Mouse (Mus musculus) forebrain, embryonic 16.5 days (tissue): Measurements from ENCODE around the gene Fmod. TPM values are rescaled to one million over a fixed set of nuclear protein-coding genes. Genes with fewer than 3 reads are reported as not detected.

ENCODE experiments used
- ATAC-seq: fragments of 200-750 bp; cut with Nextera tagmentation; 2 replicates; pipeline ENCODE4 v1.8.0; 2017; ENCODE audit warnings: mild to moderate bottlenecking, moderate library complexity
- H3K27ac ChIP-seq: fragments of 300-500 bp; sonication (generic); 2 replicates; pipeline ENCODE4 v1.5.1; 2014; ENCODE audit warnings: low read length, control low read depth
- H3K27me3 ChIP-seq: fragments of 300-500 bp; sonication (generic); replicated peaks from 2 replicates; pipeline ENCODE4 v1.6.1; 2014; ENCODE audit warnings: low read length; ENCODE audit not compliant: control insufficient read depth, insufficient read depth
- H3K36me3 ChIP-seq: fragments of 300-500 bp; sonication (generic); 2 replicates; pipeline ENCODE4 v1.6.1; 2014; ENCODE audit not compliant: control insufficient read depth, insufficient read depth
- H3K4me1 ChIP-seq: fragments of 300-500 bp; sonication (generic); replicated peaks from 2 replicates; pipeline ENCODE4 v1.6.1; 2014; ENCODE audit warnings: low read length; ENCODE audit not compliant: control insufficient read depth, insufficient read depth
- H3K4me2 ChIP-seq: fragments of 300-500 bp; sonication (generic); 2 replicates; pipeline ENCODE4 v1.6.1; 2014; ENCODE audit warnings: mild to moderate bottlenecking, low read length, control low read depth
- H3K4me3 ChIP-seq: fragments of 300-500 bp; sonication (generic); replicated peaks from 2 replicates; pipeline ENCODE4 v1.5.1; 2014; ENCODE audit warnings: mild to moderate bottlenecking, low read length, control low read depth
- H3K9ac ChIP-seq: fragments of 300-500 bp; sonication (generic); replicated peaks from 2 replicates; pipeline ENCODE4 v1.6.1; 2014; ENCODE audit warnings: low read depth, low read length, control low read depth
- H3K9me3 ChIP-seq: fragments of 300-500 bp; sonication (generic); 2 replicates; pipeline ENCODE4 v1.6.1; 2016; ENCODE audit warnings: low read length; ENCODE audit not compliant: control insufficient read depth
- WGBS: fragments of 180-500 bp; shearing (Covaris S2); extraction: QIAGEN DNeasy Blood & Tissue Kit; methylation state at CpG from one replicate; pipeline ENCODE4 v1.1.7; 2014; 5-methylcytosine and 5-hydroxymethylcytosine counted together
- polyA plus RNA-seq: library from polyadenylated mRNA; unstranded; fragments of >200 nt; fragmentation: Nextera tagmentation; extraction: Ambion mirVana; gene quantifications from 2 replicates; pipeline ENCODE4 v1.2.1, GENCODE M21; 2015

The Fmod gene
- 7.8 and 12.6 TPM in 2 replicates for polyA plus RNA-seq

DNA sequence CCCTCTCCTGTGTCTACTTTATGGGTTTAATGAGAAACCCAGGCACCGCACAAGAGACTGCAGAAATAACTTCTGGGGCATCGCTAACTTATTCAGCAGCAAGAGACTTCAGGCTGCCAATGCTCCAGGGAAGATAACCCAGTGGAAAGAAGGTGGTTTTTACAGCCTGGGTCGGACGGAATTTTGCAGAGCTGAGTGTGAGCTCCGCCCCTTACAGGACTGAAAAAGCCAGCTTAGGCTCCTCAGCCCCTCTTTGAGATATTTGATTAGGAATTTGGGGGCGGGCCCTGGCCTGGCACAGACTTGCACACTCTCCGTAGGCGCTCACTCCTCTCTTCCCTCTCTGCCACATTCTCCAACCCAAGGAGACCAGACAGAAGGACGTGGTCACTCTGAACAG, at the start of gene Fmod:
Fmod (plus strand) TSS at position 83 of the 400 bp plus-strand sequence.
- no peak for ATAC-seq
- H3K9ac ChIP-seq = no peak within 1 kb of the TSS
- 25% methylated on average over 9 of the region's 9 CpGs for WGBS
- H3K4me1 ChIP-seq = peaks cover 1% of the 10 kb centered on the region; the same call in 1 of the 2 replicates
- H3K27ac ChIP-seq = no peak within 1 kb of the TSS
- no peak within 1 kb of the TSS for H3K4me3 ChIP-seq
- no peaks in the 10 kb centered on the region for H3K27me3 ChIP-seq
- H3K4me2 ChIP-seq = no peak within 1 kb of the TSS
- no peaks in the 10 kb centered on the region for H3K9me3 ChIP-seq
- H3K36me3 ChIP-seq = no peaks in the 10 kb centered on the region

DNA sequence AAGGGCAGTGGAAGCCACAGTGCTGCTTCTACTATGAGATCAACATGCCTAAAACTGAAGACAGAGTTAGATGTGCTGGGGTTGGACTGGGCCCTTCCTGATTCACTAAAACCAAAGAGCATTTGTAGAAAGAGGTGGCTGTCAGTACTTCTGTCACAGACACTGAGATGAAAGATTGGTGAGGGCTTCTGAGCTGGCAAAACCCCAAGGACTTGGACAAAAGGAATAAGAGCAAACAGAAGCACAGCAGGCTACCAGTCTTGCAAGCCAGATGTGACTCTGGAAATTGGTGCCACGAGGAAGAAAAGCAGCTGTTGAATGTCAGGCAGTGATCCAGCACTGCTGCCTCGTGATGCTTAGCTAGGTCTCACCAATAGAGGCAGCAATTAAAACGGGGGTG, 48.2 kb upstream of the Fmod start:
- no peak for ATAC-seq
- no peaks in the 10 kb centered on the region for H3K9me3 ChIP-seq

GRCm38 (mm10) chr1:133991277-133991676, 45.8 kb upstream of the Fmod start:
- no peaks in the 10 kb centered on the region for H3K4me1 ChIP-seq
- no peak overlapping the region for H3K27ac ChIP-seq
- no peaks in the 10 kb centered on the region for H3K36me3 ChIP-seq
- WGBS = 75% methylated on average over 8 of the region's 8 CpGs
- ATAC-seq = no peak
- no peaks in the 10 kb centered on the region for H3K9me3 ChIP-seq
- H3K4me3 ChIP-seq = no peak overlapping the region
- H3K9ac ChIP-seq = no peak overlapping the region
- no peak overlapping the region for H3K4me2 ChIP-seq
- H3K27me3 ChIP-seq = no peaks in the 10 kb centered on the region

More for the DNA sequence above, 48.2 kb upstream of the Fmod start:
- no peaks in the 10 kb centered on the region for H3K36me3 ChIP-seq
- no peaks in the 10 kb centered on the region for H3K27me3 ChIP-seq
- H3K4me2 ChIP-seq = no peak overlapping the region
- WGBS = 7% methylated on average over 3 of the region's 3 CpGs
- H3K27ac ChIP-seq = no peak overlapping the region
- H3K4me1 ChIP-seq = no peaks in the 10 kb centered on the region
- H3K4me3 ChIP-seq = no peak overlapping the region
- no peak overlapping the region for H3K9ac ChIP-seq

DNA sequence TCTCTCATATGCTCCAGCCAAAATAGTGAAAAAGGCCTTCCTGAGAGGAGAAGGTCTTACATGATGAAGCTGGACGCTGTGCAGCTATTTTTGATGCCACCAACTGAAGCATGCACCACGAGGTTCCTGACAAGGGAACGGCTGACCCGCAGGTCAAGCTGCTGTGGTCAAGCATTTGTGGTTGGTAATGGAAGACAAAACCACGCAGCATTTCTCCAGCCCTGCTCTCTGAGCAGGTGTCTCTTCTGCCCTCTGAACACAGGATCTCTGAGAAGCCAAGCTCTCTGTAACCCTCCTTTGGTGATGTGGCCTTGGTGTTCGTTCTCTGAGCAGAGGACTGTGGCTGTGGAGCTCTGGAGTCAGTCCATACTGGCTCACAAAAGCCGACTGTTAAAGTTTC, 31.6 kb upstream of the Fmod start:
- no peaks in the 10 kb centered on the region for H3K27me3 ChIP-seq
- no peak overlapping the region for H3K4me3 ChIP-seq
- WGBS = 82% methylated on average over 7 of the region's 7 CpGs
- no peaks in the 10 kb centered on the region for H3K36me3 ChIP-seq
- H3K4me2 ChIP-seq = no peak overlapping the region
- no peaks in the 10 kb centered on the region for H3K4me1 ChIP-seq
- no peak overlapping the region for H3K27ac ChIP-seq
- H3K9ac ChIP-seq = no peak overlapping the region
- ATAC-seq = no peak
- no peaks in the 10 kb centered on the region for H3K9me3 ChIP-seq

DNA sequence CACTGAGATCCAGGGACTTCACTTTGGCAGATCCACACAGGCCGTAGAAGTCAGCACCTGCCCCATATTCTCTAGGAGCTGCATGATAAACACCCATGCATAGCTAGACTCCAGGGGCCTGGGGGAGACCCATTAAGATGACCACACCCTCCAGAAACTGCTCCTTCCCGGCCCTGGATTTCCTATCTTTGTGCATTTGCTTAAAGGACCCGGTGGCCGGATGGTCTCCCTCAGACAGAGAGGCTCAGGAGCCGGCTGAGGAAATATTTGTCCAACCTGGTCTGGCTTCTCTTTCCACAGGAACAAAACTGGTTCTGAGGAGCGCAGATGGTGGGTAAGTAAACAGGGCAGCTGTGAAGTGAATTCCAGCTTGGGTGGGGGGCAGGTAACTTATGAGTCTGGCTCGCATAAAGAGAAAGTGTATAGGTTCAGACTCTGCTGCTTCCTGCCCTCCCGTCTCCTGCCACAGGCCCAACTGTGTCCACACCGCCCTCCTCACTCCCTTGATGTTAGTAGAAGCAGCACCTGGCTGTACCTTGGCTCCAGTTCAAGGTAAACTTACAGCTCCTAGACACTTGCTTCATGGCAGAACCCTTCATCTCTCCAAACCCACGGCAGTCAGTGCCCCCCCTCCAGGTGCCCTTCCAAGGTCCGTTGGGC, 30.8 kb upstream of the Fmod start:
- H3K4me1 ChIP-seq = no peaks in the 10 kb centered on the region
- no peak for ATAC-seq
- H3K36me3 ChIP-seq = no peaks in the 10 kb centered on the region
- H3K27ac ChIP-seq = no peak overlapping the region
- H3K4me2 ChIP-seq = no peak overlapping the region
- no peak overlapping the region for H3K4me3 ChIP-seq
- WGBS = 86% methylated on average over 11 of the region's 11 CpGs
- no peaks in the 10 kb centered on the region for H3K27me3 ChIP-seq
- H3K9me3 ChIP-seq = no peaks in the 10 kb centered on the region
- H3K9ac ChIP-seq = no peak overlapping the region

GRCm38 (mm10) chr1:134024293-134024971, 12.6 kb upstream of the Fmod start:
- WGBS = 66% methylated on average over 9 of the region's 9 CpGs
- no peaks in the 10 kb centered on the region for H3K9me3 ChIP-seq
- H3K36me3 ChIP-seq = no peaks in the 10 kb centered on the region
- H3K9ac ChIP-seq = no peak overlapping the region
- H3K4me1 ChIP-seq = no peaks in the 10 kb centered on the region
- H3K4me3 ChIP-seq = no peak overlapping the region
- ATAC-seq = peak; percentile 88
- no peaks in the 10 kb centered on the region for H3K27me3 ChIP-seq
- no peak overlapping the region for H3K27ac ChIP-seq
- H3K4me2 ChIP-seq = no peak overlapping the region

GRCm38 (mm10) chr1:134025975-134026374, 11.1 kb upstream of the Fmod start:
- no peak for ATAC-seq
- no peaks in the 10 kb centered on the region for H3K4me1 ChIP-seq
- 71% methylated on average over 5 of the region's 5 CpGs for WGBS
- H3K9ac ChIP-seq = no peak overlapping the region
- H3K36me3 ChIP-seq = no peaks in the 10 kb centered on the region
- no peaks in the 10 kb centered on the region for H3K27me3 ChIP-seq
- H3K9me3 ChIP-seq = no peaks in the 10 kb centered on the region
- H3K27ac ChIP-seq = no peak overlapping the region
- H3K4me3 ChIP-seq = no peak overlapping the region
- no peak overlapping the region for H3K4me2 ChIP-seq

- Histone ChIP-seq H3K27ac (no peak overlapping the region), H3K4me2 (no peak overlapping the region), H3K27me3 (no peaks in the 10 kb centered on the region), H3K9ac (no peak overlapping the region), H3K9me3 (no peaks in the 10 kb centered on the region), H3K36me3 (no peaks in the 10 kb centered on the region), H3K4me3 (no peak overlapping the region), H3K4me1 (no peaks in the 10 kb centered on the region)
- 62% methylated on average over 9 of the region's 9 CpGs for WGBS
- peak; percentile 45 for ATAC-seq
Measured at GRCm38 (mm10) chr1:134026741-134027140, 10.3 kb upstream of the Fmod start.

- Histone ChIP-seq H3K36me3 (no peaks in the 10 kb centered on the region), H3K4me3 (no peak overlapping the region), H3K27ac (no peak overlapping the region), H3K9me3 (no peaks in the 10 kb centered on the region), H3K4me1 (no peaks in the 10 kb centered on the region), H3K4me2 (no peak overlapping the region), H3K27me3 (no peaks in the 10 kb centered on the region), H3K9ac (no peak overlapping the region)
- WGBS = 79% methylated on average over 14 of the region's 14 CpGs
- no peak for ATAC-seq
Measured at GRCm38 (mm10) chr1:134028161-134028846, 8.8 kb upstream of the Fmod start.
